7 mouse cellular contexts compared by ENCODE assay signal in genomic region chr13:117024127-117024915, GRCm38 (mm10). TPM values are rescaled to one million over a fixed set of nuclear protein-coding genes. Genes with fewer than 3 reads are reported as not detected.
A peak's percentile ranks its signal among the peaks of the same experiment; 100 is the strongest.
DNase-seq lines count a peak whose midpoint lies in the region; ATAC-seq and TF ChIP-seq lines count a peak whose summit lies in the region.

No protein-coding gene starts in this region.

- TF ChIP-seq CTCF in cortical plate, adult 2 months (IDR thresholded peaks at IDR 0.05; ENCODE audit: extremely low read depth, insufficient read depth, low read length): no peak
- no peak for TF ChIP-seq CTCF in intestine, postnatal 0 days (IDR thresholded peaks at IDR 0.05; ENCODE audit: low read depth)
- no peak for TF ChIP-seq CTCF in small intestine, adult 2 months (IDR thresholded peaks at IDR 0.05; ENCODE audit: extremely low read depth, insufficient read length, insufficient replicate concordance, low read depth, low read length)

- H3K36me3 ChIP-seq in intestine, postnatal 0 days (ENCODE audit: control insufficient read depth, insufficient read depth): no peaks in the 10 kb centered on the region
- H3K36me3 ChIP-seq in limb, embryonic 11.5 days (ENCODE audit: control insufficient read depth, insufficient read depth, low read length): no peaks in the 10 kb centered on the region
- no peaks in the 10 kb centered on the region for H3K36me3 ChIP-seq in midbrain, embryonic 12.5 days
- H3K36me3 ChIP-seq in small intestine, adult 2 months (ENCODE audit: control insufficient read depth, insufficient read depth, low read length): no peaks in the 10 kb centered on the region

- H3K27ac ChIP-seq in cortical plate, adult 2 months (ENCODE audit: insufficient read depth, low read length): peak overlapping the region; percentile 75
- peak overlapping the region; percentile 52; the same call in 1 of the 2 replicates for H3K27ac ChIP-seq in intestine, postnatal 0 days (ENCODE audit: low read depth, low read length)
- H3K27ac ChIP-seq in limb, embryonic 11.5 days (replicated peaks; ENCODE audit: low read depth, low read length): peak overlapping the region; percentile 87
- peak overlapping the region; percentile 91 for H3K27ac ChIP-seq in midbrain, embryonic 12.5 days (replicated peaks)
- H3K27ac ChIP-seq in small intestine, adult 2 months (ENCODE audit: insufficient read depth, low read depth, low read length): peak overlapping the region; percentile 41

- no peaks in the 10 kb centered on the region for H3K4me1 ChIP-seq in cortical plate, adult 2 months (ENCODE audit: control insufficient read depth, insufficient read depth, low read length)
- no peaks in the 10 kb centered on the region for H3K4me1 ChIP-seq in intestine, postnatal 0 days (replicated peaks; ENCODE audit: control insufficient read depth, insufficient read depth, low read length)
- H3K4me1 ChIP-seq in limb, embryonic 11.5 days (ENCODE audit: control insufficient read depth, insufficient read depth, low read length): peaks cover 6% of the 10 kb centered on the region; the same call in 1 of the 2 replicates
- H3K4me1 ChIP-seq in midbrain, embryonic 12.5 days: 0 out of 2 replicates have a peak, but pooled peaks cover 3% of the 10 kb centered on the region
- 0 out of 2 replicates have a peak, but pooled peaks cover 3% of the 10 kb centered on the region for H3K4me1 ChIP-seq in small intestine, adult 2 months (ENCODE audit: control insufficient read depth, insufficient read depth, insufficient read length, low read length)

- under 1% methylated on average over 53 of the region's 64 CpGs for WGBS in intestine, postnatal 0 days
- WGBS in limb, embryonic 11.5 days: under 1% methylated on average over 63 of the region's 64 CpGs
- under 1% methylated on average over 57 of the region's 64 CpGs for WGBS in midbrain, embryonic 12.5 days
- WGBS in small intestine, adult 2 months: under 1% methylated on average over 64 of the region's 64 CpGs

- peak overlapping the region; percentile 97 for H3K4me3 ChIP-seq in cortical plate, adult 2 months (ENCODE audit: insufficient read depth, low read length)
- H3K4me3 ChIP-seq in intestine, postnatal 0 days (ENCODE audit: low read depth, low read length): peak overlapping the region; percentile 61
- H3K4me3 ChIP-seq in limb, embryonic 11.5 days (ENCODE audit: low read depth, low read length): peak overlapping the region; percentile 78
- H3K4me3 ChIP-seq in midbrain, embryonic 12.5 days: peak overlapping the region; percentile 66
- H3K4me3 ChIP-seq in small intestine, adult 2 months (ENCODE audit: low read depth, low read length): peak overlapping the region; percentile 71

- 0 out of 2 replicates have a peak, but pooled peaks cover 4% of the 10 kb centered on the region for H3K27me3 ChIP-seq in intestine, postnatal 0 days (replicated peaks; ENCODE audit: control insufficient read depth, insufficient read depth, low read length)
- no peaks in the 10 kb centered on the region for H3K27me3 ChIP-seq in limb, embryonic 11.5 days (ENCODE audit: control insufficient read depth, insufficient read depth, low read length)
- H3K27me3 ChIP-seq in midbrain, embryonic 12.5 days: peaks cover 11% of the 10 kb centered on the region; the same call in 1 of the 2 replicates
- H3K27me3 ChIP-seq in small intestine, adult 2 months (ENCODE audit: control insufficient read depth, insufficient read depth, low read length): peaks cover 5% of the 10 kb centered on the region; the same call in 1 of the 2 replicates

- peak; percentile 71 to 89 for DNase-seq in adrenal gland, adult (ENCODE audit: inconsistent age in 2 of 2, low spot score in 1 of 2)
- peak; percentile 35 to 59 for DNase-seq in gastrocnemius, postnatal 4 days (ENCODE audit: low spot score in 2 of 2)
- DNase-seq in limb, embryonic 11.5 days (ENCODE audit: low spot score): peak; percentile 82

- no peaks in the 10 kb centered on the region for H3K9me3 ChIP-seq in intestine, postnatal 0 days (ENCODE audit: control insufficient read depth)
- H3K9me3 ChIP-seq in limb, embryonic 11.5 days (ENCODE audit: control insufficient read depth, low read length): no peaks in the 10 kb centered on the region
- H3K9me3 ChIP-seq in midbrain, embryonic 12.5 days: no peaks in the 10 kb centered on the region

- peak; percentile 66 for ATAC-seq in intestine, postnatal 0 days
- ATAC-seq in limb, embryonic 11.5 days (ENCODE audit: insufficient number of reproducible peaks, low FRiP score, low TSS enrichment, low read depth): peak; percentile 70
- peak; percentile 91 for ATAC-seq in midbrain, embryonic 12.5 days (ENCODE audit: low FRiP score, low read depth)

- TF ChIP-seq POLR2A in cortical plate, adult 2 months (IDR thresholded peaks at IDR 0.05; ENCODE audit: extremely low read depth, insufficient read depth, low read length): no peak
- peak; percentile 13; the same call in 1 of the 2 replicates for TF ChIP-seq POLR2A in small intestine, adult 2 months (IDR thresholded peaks at IDR 0.05; ENCODE audit: low read depth, low read length)

- peak overlapping the region; percentile 55 for H3K9ac ChIP-seq in intestine, postnatal 0 days (ENCODE audit: low read depth, low read length)
- H3K9ac ChIP-seq in limb, embryonic 11.5 days (ENCODE audit: low read length): peak overlapping the region; percentile 85
- peak overlapping the region; percentile 89 for H3K9ac ChIP-seq in midbrain, embryonic 12.5 days (replicated peaks)

- peak overlapping the region; percentile 85 for H3K4me2 ChIP-seq in intestine, postnatal 0 days (replicated peaks; ENCODE audit: low read depth)
- peak overlapping the region; percentile 80 for H3K4me2 ChIP-seq in limb, embryonic 11.5 days (ENCODE audit: low read depth, severe bottlenecking)
- peak overlapping the region; percentile 72 for H3K4me2 ChIP-seq in midbrain, embryonic 12.5 days (replicated peaks)

RNA-seq across cellular contexts. Expression of gene Parp8, which starts 1.0 kb away (rescaled TPM):
- 22.4 and 24.1 TPM in 2 replicates for polyA plus RNA-seq in cortical plate, adult 2 months (2012; rRNA removed)
- total RNA-seq in gastrocnemius, postnatal 4 days (2021): 10 to 100 TPM; 19.6 to 22.2 TPM
- 2.2 and 2.9 TPM in 2 replicates for polyA plus RNA-seq in intestine, postnatal 0 days (2015; fragmentation: Nextera tagmentation; extraction: Ambion mirVana)
- polyA plus RNA-seq in limb, embryonic 11.5 days (2014; fragmentation: Nextera tagmentation; extraction: Ambion mirVana): 17.7 and 18.3 TPM in 2 replicates
- polyA plus RNA-seq in midbrain, embryonic 12.5 days (2016; fragmentation: Nextera tagmentation; extraction: Ambion mirVana): 16.1 and 18.9 TPM in 2 replicates
- 0.89 and 1.6 TPM in 2 replicates for polyA plus RNA-seq in small intestine, adult 2 months (2012; rRNA removed)

Comparison
In these comparisons a context has a peak if more than half of its experiments do, and no peak if none do; other contexts are left out.
1. Peak in every context shown above with its lines: DNase-seq, ATAC-seq, H3K4me3 ChIP-seq and H3K27ac ChIP-seq.
2. H3K27ac ChIP-seq: peak in every context shown above with its lines; median percentile 91 in midbrain, embryonic 12.5 days; 87 in limb, embryonic 11.5 days; 75 in cortical plate, adult 2 months; 52 in intestine, postnatal 0 days; 41 in small intestine, adult 2 months.